ENCODE assay signal across 8 mouse cellular contexts in the genomic region with DNA sequence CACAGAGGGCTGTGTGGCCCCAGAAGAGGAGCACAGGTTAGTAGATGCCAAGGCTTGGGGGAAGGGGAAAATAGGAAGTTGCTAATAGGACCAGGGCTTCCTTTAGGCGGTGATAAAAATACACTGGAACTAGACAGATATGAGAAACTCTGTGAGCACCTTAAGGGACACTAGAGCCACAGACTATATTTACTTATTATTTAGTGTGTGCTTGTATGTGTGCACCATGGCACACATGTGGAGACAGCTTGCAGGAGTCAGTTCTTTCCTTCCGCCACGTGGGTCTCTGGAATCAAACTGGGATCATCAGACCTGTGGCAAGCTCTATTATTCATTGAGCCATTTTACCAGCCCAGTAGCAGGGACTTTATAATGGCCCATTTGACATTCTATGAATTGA. TPM values are rescaled to one million over a fixed set of nuclear protein-coding genes. Genes with fewer than 3 reads are reported as not detected.
A peak's percentile ranks its signal among the peaks of the same experiment; 100 is the strongest.
DNase-seq lines count a peak whose midpoint lies in the region; ATAC-seq lines count a peak whose summit lies in the region.

No protein-coding gene starts in this region.

- 60% methylated on average over 3 of the region's 3 CpGs for WGBS in heart, embryonic 11.5 days (ENCODE audit: insufficient replicate concordance)
- 67% methylated on average over 3 of the region's 3 CpGs for WGBS in midbrain, embryonic 13.5 days
- 76% methylated on average over 3 of the region's 3 CpGs for WGBS in midbrain, embryonic 14.5 days
- WGBS in limb, embryonic 13.5 days, result 53% methylated on average over 3 of the region's 3 CpGs
- 66% methylated on average over 3 of the region's 3 CpGs for WGBS in stomach, embryonic 16.5 days
- WGBS in midbrain, embryonic 11.5 days, result 75% methylated on average over 3 of the region's 3 CpGs

- H3K9ac ChIP-seq in heart, embryonic 11.5 days (ENCODE audit: low read depth, low read length), result 0 out of 2 replicates have a peak overlapping the region, but pooled peaks have one; percentile 11
- no peak overlapping the region for H3K9ac ChIP-seq in midbrain, embryonic 13.5 days (replicated peaks)
- no peak overlapping the region for H3K9ac ChIP-seq in midbrain, embryonic 14.5 days (replicated peaks; ENCODE audit: low read length)
- H3K9ac ChIP-seq in limb, embryonic 13.5 days, result no peak overlapping the region; the same call in 1 of the 2 replicates
- H3K9ac ChIP-seq in stomach, embryonic 16.5 days (ENCODE audit: low read length), result 0 out of 2 replicates have a peak overlapping the region, but pooled peaks have one; percentile 20
- H3K9ac ChIP-seq in midbrain, embryonic 11.5 days (ENCODE audit: low read length), result no peak overlapping the region

- H3K36me3 ChIP-seq in heart, embryonic 11.5 days (ENCODE audit: control insufficient read depth, insufficient read depth, low read length), result no peaks in the 10 kb centered on the region
- H3K36me3 ChIP-seq in midbrain, embryonic 13.5 days, result no peaks in the 10 kb centered on the region
- no peaks in the 10 kb centered on the region for H3K36me3 ChIP-seq in midbrain, embryonic 14.5 days (ENCODE audit: control insufficient read depth, insufficient read depth, low read length)
- H3K36me3 ChIP-seq in limb, embryonic 13.5 days, result no peaks in the 10 kb centered on the region
- no peaks in the 10 kb centered on the region for H3K36me3 ChIP-seq in stomach, embryonic 16.5 days (ENCODE audit: control insufficient read depth, insufficient read depth, low read length)
- no peaks in the 10 kb centered on the region for H3K36me3 ChIP-seq in midbrain, embryonic 11.5 days (ENCODE audit: control insufficient read depth, insufficient read depth, low read length)

- H3K9me3 ChIP-seq in heart, embryonic 11.5 days (replicated peaks; ENCODE audit: control insufficient read depth, low read length), result no peaks in the 10 kb centered on the region
- no peaks in the 10 kb centered on the region for H3K9me3 ChIP-seq in midbrain, embryonic 13.5 days
- no peaks in the 10 kb centered on the region for H3K9me3 ChIP-seq in midbrain, embryonic 14.5 days (ENCODE audit: control insufficient read depth, low read length)
- no peaks in the 10 kb centered on the region for H3K9me3 ChIP-seq in limb, embryonic 13.5 days
- no peaks in the 10 kb centered on the region for H3K9me3 ChIP-seq in stomach, embryonic 16.5 days (replicated peaks; ENCODE audit: control insufficient read depth, low read length)
- H3K9me3 ChIP-seq in midbrain, embryonic 11.5 days (ENCODE audit: control insufficient read depth, low read length), result no peaks in the 10 kb centered on the region

- ATAC-seq in heart, embryonic 11.5 days (replicated peaks; ENCODE audit: insufficient number of reproducible peaks, low FRiP score, low TSS enrichment), result no peak
- ATAC-seq in midbrain, embryonic 13.5 days, result no peak
- ATAC-seq in midbrain, embryonic 14.5 days (ENCODE audit: low FRiP score, low TSS enrichment), result no peak
- ATAC-seq in limb, embryonic 13.5 days (ENCODE audit: low FRiP score, low read depth), result 0 out of 2 replicates have a peak, but pooled peaks have one; percentile 4
- ATAC-seq in stomach, embryonic 16.5 days (ENCODE audit: insufficient read depth, low FRiP score), result no peak
- no peak for ATAC-seq in midbrain, embryonic 11.5 days (ENCODE audit: low FRiP score)

- H3K27me3 ChIP-seq in heart, embryonic 11.5 days (ENCODE audit: control insufficient read depth, insufficient read depth, low read length), result no peaks in the 10 kb centered on the region
- no peaks in the 10 kb centered on the region for H3K27me3 ChIP-seq in midbrain, embryonic 13.5 days
- H3K27me3 ChIP-seq in midbrain, embryonic 14.5 days (ENCODE audit: control insufficient read depth, insufficient read depth, low read length), result no peaks in the 10 kb centered on the region
- 0 out of 2 replicates have a peak, but pooled peaks cover 6% of the 10 kb centered on the region for H3K27me3 ChIP-seq in limb, embryonic 13.5 days
- no peaks in the 10 kb centered on the region for H3K27me3 ChIP-seq in stomach, embryonic 16.5 days (ENCODE audit: control insufficient read depth, insufficient read depth, low read length)
- H3K27me3 ChIP-seq in midbrain, embryonic 11.5 days (ENCODE audit: control insufficient read depth, insufficient read depth, low read length), result no peaks in the 10 kb centered on the region

- DNase-seq in heart, postnatal 4 days, result no peak
- DNase-seq in midbrain, embryonic 14.5 days, result no peak
- DNase-seq in ovary, postnatal 10 days (ENCODE audit: low spot score), result no peak
- DNase-seq in midbrain, embryonic 11.5 days (ENCODE audit: low spot score, missing footprints), result no peak

- peak overlapping the region; percentile 93 for H3K27ac ChIP-seq in heart, embryonic 11.5 days (ENCODE audit: low read depth, low read length)
- H3K27ac ChIP-seq in midbrain, embryonic 13.5 days, result 0 out of 2 replicates have a peak overlapping the region, but pooled peaks have one; percentile 9
- H3K27ac ChIP-seq in midbrain, embryonic 14.5 days (replicated peaks; ENCODE audit: low read depth, low read length), result no peak overlapping the region
- H3K27ac ChIP-seq in limb, embryonic 13.5 days, result peak overlapping the region; percentile 71
- H3K27ac ChIP-seq in stomach, embryonic 16.5 days (ENCODE audit: low read length), result peak overlapping the region; percentile 82
- H3K27ac ChIP-seq in midbrain, embryonic 11.5 days (ENCODE audit: low read depth, low read length), result no peak overlapping the region

- H3K4me3 ChIP-seq in heart, embryonic 11.5 days (ENCODE audit: low read depth, low read length), result no peak overlapping the region
- no peak overlapping the region for H3K4me3 ChIP-seq in midbrain, embryonic 13.5 days (replicated peaks)
- H3K4me3 ChIP-seq in midbrain, embryonic 14.5 days (replicated peaks; ENCODE audit: low read depth, low read length), result no peak overlapping the region
- no peak overlapping the region for H3K4me3 ChIP-seq in limb, embryonic 13.5 days
- no peak overlapping the region for H3K4me3 ChIP-seq in stomach, embryonic 16.5 days (replicated peaks; ENCODE audit: low read length)
- no peak overlapping the region for H3K4me3 ChIP-seq in midbrain, embryonic 11.5 days (ENCODE audit: low read depth, low read length)

- H3K4me1 ChIP-seq in heart, embryonic 11.5 days (ENCODE audit: control insufficient read depth, insufficient read depth, low read length), result peaks cover 15% of the 10 kb centered on the region; the same call in 1 of the 2 replicates
- no peaks in the 10 kb centered on the region for H3K4me1 ChIP-seq in midbrain, embryonic 13.5 days (replicated peaks)
- no peaks in the 10 kb centered on the region for H3K4me1 ChIP-seq in midbrain, embryonic 14.5 days (ENCODE audit: control insufficient read depth, insufficient read depth, low read length)
- peaks cover 18% of the 10 kb centered on the region for H3K4me1 ChIP-seq in limb, embryonic 13.5 days
- peaks cover 9% of the 10 kb centered on the region; the same call in 1 of the 2 replicates for H3K4me1 ChIP-seq in stomach, embryonic 16.5 days (ENCODE audit: control insufficient read depth, insufficient read depth, low read length)
- no peaks in the 10 kb centered on the region for H3K4me1 ChIP-seq in midbrain, embryonic 11.5 days (ENCODE audit: control insufficient read depth, insufficient read depth, low read length)

- H3K4me2 ChIP-seq in heart, embryonic 11.5 days, result peak overlapping the region; percentile 14; the same call in 1 of the 2 replicates
- H3K4me2 ChIP-seq in midbrain, embryonic 13.5 days (replicated peaks), result no peak overlapping the region
- H3K4me2 ChIP-seq in midbrain, embryonic 14.5 days (ENCODE audit: low read length), result no peak overlapping the region
- no peak overlapping the region; the same call in 1 of the 2 replicates for H3K4me2 ChIP-seq in limb, embryonic 13.5 days (replicated peaks)
- H3K4me2 ChIP-seq in stomach, embryonic 16.5 days (ENCODE audit: low read depth, low read length), result no peak overlapping the region
- no peak overlapping the region for H3K4me2 ChIP-seq in midbrain, embryonic 11.5 days

RNA-seq across cellular contexts. Expression of gene Gm10282, which starts 9.9 kb away (rescaled TPM):
- polyA plus RNA-seq in heart, embryonic 11.5 days (2014; fragmentation: Nextera tagmentation; extraction: Ambion mirVana), result 22.5 and 25.2 TPM in 2 replicates
- 10 to 100 TPM; 34.9 to 36.3 TPM for total RNA-seq in heart, postnatal 4 days (2021)
- 19.3 and 19.8 TPM in 2 replicates for polyA plus RNA-seq in midbrain, embryonic 13.5 days (2015; fragmentation: Nextera tagmentation; extraction: Ambion mirVana)
- polyA plus RNA-seq in midbrain, embryonic 14.5 days (2014; fragmentation: Nextera tagmentation; extraction: Ambion mirVana), result 13.6 and 18.2 TPM in 2 replicates
- polyA plus RNA-seq in limb, embryonic 13.5 days (2015; fragmentation: Nextera tagmentation; extraction: Ambion mirVana), result 31.7 TPM in 2 replicates
- 19.2 and 30.6 TPM in 2 replicates for polyA plus RNA-seq in stomach, embryonic 16.5 days (2015; fragmentation: Nextera tagmentation; extraction: Ambion mirVana)
- polyA plus RNA-seq in midbrain, embryonic 11.5 days (2014; fragmentation: Nextera tagmentation; extraction: Ambion mirVana), result 39.3 and 42.3 TPM in 2 replicates

RNA-seq across cellular contexts. Expression of gene Klf2, which starts 23.7 kb away (rescaled TPM):
- polyA plus RNA-seq in heart, embryonic 11.5 days (2014; fragmentation: Nextera tagmentation; extraction: Ambion mirVana), result 16.7 and 17.7 TPM in 2 replicates
- 10 to 100 TPM; 65.3 to 68.2 TPM for total RNA-seq in heart, postnatal 4 days (2021)
- polyA plus RNA-seq in midbrain, embryonic 13.5 days (2015; fragmentation: Nextera tagmentation; extraction: Ambion mirVana), result 2.7 and 4.3 TPM in 2 replicates
- polyA plus RNA-seq in midbrain, embryonic 14.5 days (2014; fragmentation: Nextera tagmentation; extraction: Ambion mirVana), result 3.1 and 5.7 TPM in 2 replicates
- 7.9 and 8.9 TPM in 2 replicates for polyA plus RNA-seq in limb, embryonic 13.5 days (2015; fragmentation: Nextera tagmentation; extraction: Ambion mirVana)
- 3.8 and 4.0 TPM in 2 replicates for polyA plus RNA-seq in stomach, embryonic 16.5 days (2015; fragmentation: Nextera tagmentation; extraction: Ambion mirVana)
- 5.0 and 6.5 TPM in 2 replicates for polyA plus RNA-seq in midbrain, embryonic 11.5 days (2014; fragmentation: Nextera tagmentation; extraction: Ambion mirVana)

RNA-seq across cellular contexts. Expression of gene Ap1m1, which starts 55.3 kb away (rescaled TPM):
- 110 and 112 TPM in 2 replicates for polyA plus RNA-seq in heart, embryonic 11.5 days (2014; fragmentation: Nextera tagmentation; extraction: Ambion mirVana)
- total RNA-seq in heart, postnatal 4 days (2021), result 10 to 100 TPM; 66.5 to 71.7 TPM
- 259 and 266 TPM in 2 replicates for polyA plus RNA-seq in midbrain, embryonic 13.5 days (2015; fragmentation: Nextera tagmentation; extraction: Ambion mirVana)
- 235 and 260 TPM in 2 replicates for polyA plus RNA-seq in midbrain, embryonic 14.5 days (2014; fragmentation: Nextera tagmentation; extraction: Ambion mirVana)
- 127 and 132 TPM in 2 replicates for polyA plus RNA-seq in limb, embryonic 13.5 days (2015; fragmentation: Nextera tagmentation; extraction: Ambion mirVana)
- polyA plus RNA-seq in stomach, embryonic 16.5 days (2015; fragmentation: Nextera tagmentation; extraction: Ambion mirVana), result 90.3 and 97.1 TPM in 2 replicates
- polyA plus RNA-seq in midbrain, embryonic 11.5 days (2014; fragmentation: Nextera tagmentation; extraction: Ambion mirVana), result 170 and 173 TPM in 2 replicates

Comparison
In these comparisons a context has a peak if more than half of its experiments do, and no peak if none do; other contexts are left out.
1. H3K27ac ChIP-seq: peak in heart, embryonic 11.5 days (single experiment), midbrain, embryonic 13.5 days (single experiment), limb, embryonic 13.5 days (single experiment) and stomach, embryonic 16.5 days (single experiment); none in midbrain, embryonic 14.5 days (single experiment) and midbrain, embryonic 11.5 days (single experiment).
2. H3K9ac ChIP-seq: peak in heart, embryonic 11.5 days (single experiment) and stomach, embryonic 16.5 days (single experiment); none in midbrain, embryonic 13.5 days (single experiment), midbrain, embryonic 14.5 days (single experiment), limb, embryonic 13.5 days (single experiment) and midbrain, embryonic 11.5 days (single experiment).